Mouse (Mus musculus): ENCODE measurements around the gene Nrip1. TPM values are rescaled to one million over a fixed set of nuclear protein-coding genes. Genes with fewer than 3 reads are reported as not detected.
A peak's percentile ranks its signal among the peaks of the same experiment; 100 is the strongest.

The Nrip1 gene
- polyA plus RNA-seq, 1 experiment from 2014 or later = 32.1 TPM

DNA sequence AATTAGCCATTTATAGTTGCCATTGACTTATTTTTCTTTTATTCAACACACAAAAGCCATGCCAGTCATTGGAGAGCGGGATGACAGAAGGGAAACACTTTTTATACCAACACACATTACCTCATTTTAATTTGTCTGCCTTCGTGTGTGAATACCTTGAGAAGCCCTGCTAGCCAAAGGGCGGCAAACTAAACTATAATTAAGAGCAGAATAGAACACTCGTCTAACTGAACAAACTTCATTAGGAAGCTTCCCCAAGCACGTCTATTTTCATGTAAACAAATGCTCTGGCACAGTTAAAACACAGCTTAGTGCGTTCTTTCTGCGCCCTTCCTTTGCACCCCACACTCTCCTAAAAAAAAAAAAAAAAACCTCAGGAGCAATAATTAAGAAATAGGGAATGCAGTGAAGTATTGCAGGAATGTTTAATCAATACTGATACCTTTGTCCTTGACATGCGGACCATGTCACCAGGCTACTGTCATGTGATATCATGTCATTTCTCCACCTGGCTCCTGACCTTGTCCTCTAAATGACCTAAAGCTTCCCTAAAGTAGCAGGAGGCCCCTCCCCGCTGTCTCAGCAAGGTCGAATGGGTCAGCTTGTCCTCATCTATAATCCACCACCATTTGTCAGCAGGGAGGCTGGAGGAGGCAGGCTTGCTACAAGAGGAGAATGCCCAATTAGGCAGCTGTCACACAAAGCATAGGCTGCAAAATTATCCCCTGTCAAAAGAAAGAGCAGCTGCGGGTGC is 54.1 kb downstream of the Nrip1 start:
- peak overlapping the region; percentile 56 for H3K27ac ChIP-seq
- H3K27me3 ChIP-seq = peaks cover 11% of the 10 kb centered on the region
- WGBS = 5% methylated on average over 11 of the region's 11 CpGs
- H3K9me3 ChIP-seq = no peaks in the 10 kb centered on the region
- no peaks in the 10 kb centered on the region for H3K36me3 ChIP-seq (replicated peaks)
- peak; percentile 88 for ATAC-seq (ENCODE audit: low FRiP score)
- H3K9ac ChIP-seq = no peak overlapping the region
- no peak overlapping the region for H3K4me3 ChIP-seq (replicated peaks)
- H3K4me1 ChIP-seq = peaks cover 51% of the 10 kb centered on the region
- peak overlapping the region; percentile 34 for H3K4me2 ChIP-seq

DNA sequence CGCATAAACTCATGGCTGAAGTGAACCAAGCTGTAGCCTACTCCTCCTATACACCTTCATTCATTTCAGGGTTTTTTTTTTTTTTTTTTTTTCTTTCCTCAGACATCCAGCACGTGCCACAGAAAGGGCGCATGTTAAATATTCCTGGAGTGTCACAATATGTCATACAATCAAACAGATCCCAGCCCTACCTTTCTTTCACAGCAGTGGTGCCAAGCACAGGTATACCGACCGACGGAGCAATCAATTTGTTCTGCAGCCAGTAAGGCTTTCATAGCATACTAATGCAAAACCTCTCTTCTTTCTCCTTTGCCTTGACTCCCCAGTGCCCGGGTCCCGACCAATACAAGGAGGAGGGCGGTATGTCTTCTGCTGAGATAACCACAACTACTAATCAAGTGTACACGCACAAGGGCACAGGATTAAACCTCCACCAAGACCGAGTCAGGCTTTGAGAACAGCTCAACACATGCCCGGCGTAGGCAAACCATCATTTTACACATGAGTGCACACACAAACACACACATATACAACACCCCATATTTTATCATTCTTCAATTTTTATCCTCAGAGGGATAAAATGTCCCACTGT is 55.2 kb downstream of the Nrip1 start:
- Histone ChIP-seq H3K4me3 (replicated peaks) (no peak overlapping the region), H3K9ac (no peak overlapping the region), H3K9me3 (no peaks in the 10 kb centered on the region), H3K4me2 (no peak overlapping the region), H3K36me3 (replicated peaks) (no peaks in the 10 kb centered on the region), H3K4me1 (peaks cover 53% of the 10 kb centered on the region), H3K27ac (no peak overlapping the region), H3K27me3 (peaks cover 13% of the 10 kb centered on the region)
- peak; percentile 8; the same call in 1 of the 2 replicates for ATAC-seq (ENCODE audit: low FRiP score)
- 43% methylated on average over 13 of the region's 13 CpGs for WGBS

DNA sequence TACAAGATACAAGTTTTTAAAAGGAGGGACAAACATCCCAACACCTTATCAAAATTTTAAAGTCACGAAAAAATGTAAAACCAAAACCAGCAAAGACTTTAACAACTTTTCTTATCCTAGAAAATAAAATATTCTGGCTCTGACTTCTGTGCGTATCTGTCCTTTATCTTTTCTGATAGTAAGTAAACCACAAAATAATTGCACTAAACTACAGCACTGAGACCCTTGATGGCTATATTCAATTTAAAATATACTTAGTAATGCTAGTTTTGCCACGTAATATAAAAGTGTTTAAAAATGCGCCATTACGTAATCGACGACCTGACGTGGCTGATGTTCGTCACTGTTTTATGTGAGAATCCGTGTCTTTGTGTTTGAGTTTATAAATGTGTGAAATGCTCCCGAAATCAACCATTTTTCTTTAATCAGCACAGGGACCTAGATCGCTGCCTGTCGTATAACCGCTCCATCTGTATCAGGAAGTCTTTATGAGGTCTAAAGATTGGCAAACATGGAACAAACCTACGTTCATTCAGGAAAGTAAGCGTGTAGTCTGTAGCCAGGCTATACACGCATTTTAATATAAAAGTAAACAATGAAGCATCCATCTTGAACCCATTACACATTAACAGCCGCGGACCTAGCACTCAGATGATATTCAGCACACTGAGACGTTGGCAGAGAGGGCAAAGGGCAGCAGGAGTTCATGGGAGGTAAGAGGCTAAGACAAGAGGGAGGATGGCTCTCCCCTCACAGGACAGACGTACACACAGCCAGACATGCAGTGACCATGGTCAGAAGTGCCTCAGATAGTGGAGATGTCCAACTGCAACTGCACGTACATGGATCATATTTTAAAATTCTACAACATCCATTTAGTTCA is 56.4 kb downstream of the Nrip1 start:
- Histone ChIP-seq H3K4me1 (peaks cover 48% of the 10 kb centered on the region), H3K9me3 (no peaks in the 10 kb centered on the region), H3K4me3 (replicated peaks) (no peak overlapping the region), H3K27me3 (peaks cover 13% of the 10 kb centered on the region), H3K4me2 (no peak overlapping the region), H3K9ac (no peak overlapping the region), H3K36me3 (replicated peaks) (no peaks in the 10 kb centered on the region), H3K27ac (no peak overlapping the region)
- no peak for ATAC-seq (ENCODE audit: low FRiP score)
- WGBS = 88% methylated on average over 22 of the region's 22 CpGs

DNA sequence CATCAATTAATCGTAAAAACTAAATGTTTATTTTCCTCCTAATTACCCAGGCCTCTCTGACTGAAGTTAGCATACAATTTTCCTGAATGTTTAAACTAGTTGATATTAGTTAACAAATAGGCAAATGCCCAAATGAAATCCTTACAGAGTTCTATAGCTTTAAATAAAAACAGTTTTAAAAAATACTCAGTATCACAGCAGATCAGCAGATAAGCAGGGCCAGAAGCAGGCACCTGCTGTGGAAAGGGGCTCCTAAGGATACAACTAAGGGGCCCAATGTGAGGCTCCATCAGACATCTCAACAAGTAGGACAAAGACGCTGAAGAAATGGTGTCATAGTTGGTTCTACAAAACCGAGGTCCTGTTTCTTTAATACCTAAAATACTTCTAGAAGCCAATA is 58.0 kb downstream of the Nrip1 start:
- Histone ChIP-seq H3K27me3 (peaks cover 13% of the 10 kb centered on the region), H3K4me1 (peaks cover 33% of the 10 kb centered on the region), H3K9me3 (no peaks in the 10 kb centered on the region), H3K27ac (no peak overlapping the region), H3K9ac (no peak overlapping the region), H3K4me2 (no peak overlapping the region), H3K36me3 (replicated peaks) (no peaks in the 10 kb centered on the region), H3K4me3 (replicated peaks) (no peak overlapping the region)
- ATAC-seq (ENCODE audit: low FRiP score) = no peak
- 92% methylated on average over 3 of the region's 3 CpGs for WGBS

DNA sequence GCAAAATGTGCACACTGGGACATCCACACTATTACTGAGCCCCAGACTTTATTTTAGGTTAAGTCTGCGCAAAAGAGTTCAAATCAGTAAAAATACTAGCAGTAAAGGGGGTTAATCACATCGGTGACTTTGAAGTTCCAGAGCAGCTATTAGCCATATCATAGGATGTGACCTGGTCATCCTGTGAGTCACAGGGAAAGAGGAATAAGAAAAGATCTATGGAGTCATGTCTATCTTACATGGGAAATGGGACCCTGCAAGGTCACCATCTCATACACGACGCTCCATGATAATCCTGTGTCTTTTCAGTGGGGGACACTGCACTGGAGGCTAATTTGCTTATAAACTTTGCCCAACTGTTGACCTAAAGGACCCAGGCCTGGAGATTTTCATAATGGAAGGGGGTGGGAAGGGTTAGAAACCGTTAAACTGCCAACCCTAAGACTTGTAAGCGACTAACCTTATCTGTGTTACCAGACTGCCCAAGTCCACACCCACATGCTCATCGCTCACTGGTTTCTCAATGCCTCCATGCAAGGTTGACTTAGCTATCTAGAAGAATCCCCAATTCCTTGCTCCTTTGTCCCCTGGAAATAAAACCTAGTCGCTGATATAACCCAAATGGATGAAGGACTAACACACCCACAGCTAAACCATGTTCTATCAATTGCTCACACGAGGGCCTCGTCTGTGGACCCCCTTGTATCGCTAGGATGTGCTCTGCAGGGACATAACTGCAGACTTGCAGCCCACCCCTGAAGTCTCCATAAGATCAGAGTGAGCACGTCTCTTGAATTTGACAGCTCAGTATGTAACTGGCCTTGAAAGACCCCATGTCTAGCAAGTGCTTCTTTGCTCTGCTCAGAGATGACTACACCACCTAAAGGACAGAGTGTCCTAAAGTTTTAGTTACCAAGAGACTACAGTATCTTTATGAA is 59.3 kb downstream of the Nrip1 start:
- no peaks in the 10 kb centered on the region for H3K36me3 ChIP-seq (replicated peaks)
- ATAC-seq (ENCODE audit: low FRiP score) = no peak
- no peak overlapping the region for H3K4me2 ChIP-seq
- 92% methylated on average over 12 of the region's 12 CpGs for WGBS
- no peak overlapping the region for H3K4me3 ChIP-seq (replicated peaks)
- H3K9ac ChIP-seq = no peak overlapping the region
- H3K9me3 ChIP-seq = no peaks in the 10 kb centered on the region
- H3K27me3 ChIP-seq = peaks cover 13% of the 10 kb centered on the region
- peaks cover 23% of the 10 kb centered on the region for H3K4me1 ChIP-seq
- H3K27ac ChIP-seq = no peak overlapping the region

DNA sequence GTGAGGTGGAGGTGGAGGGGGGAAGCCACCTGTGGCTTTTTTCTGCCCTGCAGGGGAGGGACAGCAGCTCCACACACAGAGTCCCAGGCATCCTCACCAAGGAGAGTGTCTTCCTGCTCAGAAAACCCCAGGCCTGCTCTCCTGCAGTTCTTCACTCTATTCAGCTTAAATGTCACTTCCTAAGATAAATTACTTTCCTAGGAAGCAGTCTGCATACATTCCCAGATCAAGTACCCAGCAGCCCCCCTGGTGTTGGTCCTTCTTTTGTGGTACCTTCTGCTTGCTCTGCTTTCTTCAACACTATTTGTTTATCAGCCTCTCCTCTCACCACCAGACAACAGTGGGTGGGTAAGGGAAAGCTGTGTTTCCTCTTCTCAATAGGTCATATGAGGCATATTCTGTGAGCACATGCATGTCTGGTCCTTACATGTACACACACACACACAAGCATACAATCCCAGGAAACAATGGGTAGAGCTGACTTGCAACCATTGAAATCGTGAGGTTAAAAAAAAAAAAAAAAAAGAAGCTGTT is 60.7 kb downstream of the Nrip1 start:
- H3K9ac ChIP-seq = no peak overlapping the region
- no peaks in the 10 kb centered on the region for H3K36me3 ChIP-seq (replicated peaks)
- no peak overlapping the region for H3K27ac ChIP-seq
- no peaks in the 10 kb centered on the region for H3K9me3 ChIP-seq
- no peak overlapping the region for H3K4me2 ChIP-seq
- H3K4me1 ChIP-seq = 0 out of 2 replicates have a peak, but pooled peaks cover 11% of the 10 kb centered on the region
- H3K4me3 ChIP-seq (replicated peaks) = no peak overlapping the region
- no peak for ATAC-seq (ENCODE audit: low FRiP score)
- H3K27me3 ChIP-seq = peaks cover 13% of the 10 kb centered on the region
- 87% methylated on average over 1 of the region's 1 CpGs for WGBS

DNA sequence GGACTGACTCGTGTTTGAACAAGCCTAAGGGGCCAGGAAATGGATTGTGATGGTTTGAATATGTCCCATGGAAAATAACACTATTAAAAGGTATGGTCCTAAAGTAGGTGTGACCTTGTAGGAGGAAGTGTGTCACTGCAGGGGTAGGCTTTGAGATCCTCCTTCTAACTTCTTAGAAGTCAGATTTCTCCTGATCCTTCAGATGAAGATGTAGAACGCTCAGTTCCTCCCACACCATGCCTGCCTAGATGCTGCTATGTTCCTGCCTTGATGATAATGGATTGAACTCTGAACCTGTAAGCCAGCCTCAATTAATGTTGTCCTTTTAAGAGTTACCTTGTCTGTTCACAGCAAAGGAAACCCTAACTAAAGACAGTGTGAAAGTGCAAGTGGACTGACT is 62.8 kb downstream of the Nrip1 start:
- no peaks in the 10 kb centered on the region for H3K9me3 ChIP-seq
- H3K36me3 ChIP-seq (replicated peaks) = no peaks in the 10 kb centered on the region
- WGBS = 93% methylated on average over 2 of the region's 2 CpGs
- H3K9ac ChIP-seq = no peak overlapping the region
- no peak overlapping the region for H3K4me2 ChIP-seq
- 0 out of 2 replicates have a peak, but pooled peaks cover 4% of the 10 kb centered on the region for H3K27me3 ChIP-seq
- 0 out of 2 replicates have a peak, but pooled peaks cover 6% of the 10 kb centered on the region for H3K4me1 ChIP-seq
- ATAC-seq (ENCODE audit: low FRiP score) = no peak
- no peak overlapping the region for H3K27ac ChIP-seq
- no peak overlapping the region for H3K4me3 ChIP-seq (replicated peaks)

DNA sequence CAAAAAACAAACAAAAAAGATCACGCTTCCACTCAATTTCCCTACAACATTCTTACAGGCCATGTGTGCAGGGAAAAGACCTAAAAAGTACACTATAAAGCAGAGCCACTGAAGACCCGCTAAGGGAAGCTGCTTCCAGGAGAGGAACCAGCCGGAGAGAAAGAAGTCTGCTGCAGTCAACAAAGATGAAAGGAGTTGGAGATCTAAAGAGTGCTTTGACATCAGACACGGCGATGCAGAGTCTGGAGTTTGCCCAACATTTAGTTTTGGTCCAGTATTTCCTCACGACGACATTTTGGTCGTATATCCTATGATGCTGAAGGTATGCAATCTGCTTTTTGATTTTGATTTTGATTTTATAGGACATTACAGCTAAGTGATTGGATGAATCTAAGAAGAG is 63.3 kb downstream of the Nrip1 start:
- no peaks in the 10 kb centered on the region for H3K36me3 ChIP-seq (replicated peaks)

DNA sequence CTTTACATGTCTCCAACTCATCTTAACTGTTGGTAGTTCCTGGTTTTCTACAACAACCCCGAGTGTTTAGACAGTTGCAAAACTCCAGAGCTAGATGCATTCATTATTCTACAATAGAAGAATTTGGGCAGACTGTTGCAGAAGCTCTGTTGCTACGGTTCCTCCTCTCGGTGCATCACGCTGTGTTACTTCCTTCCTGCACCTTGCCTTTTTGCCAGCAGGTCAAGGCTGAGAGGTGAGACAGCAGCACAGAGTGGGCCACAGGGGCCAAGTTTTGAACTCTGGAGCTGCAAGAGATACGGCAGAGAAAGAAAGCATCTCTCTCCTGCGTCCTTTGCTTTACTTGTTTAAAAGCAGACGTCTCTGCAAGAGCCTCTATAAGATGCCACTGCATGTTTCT is 64.3 kb downstream of the Nrip1 start:
- no peak for ATAC-seq (ENCODE audit: low FRiP score)
- WGBS = 87% methylated on average over 7 of the region's 7 CpGs

More for the DNA sequence above, 63.3 kb downstream of the Nrip1 start:
- no peaks in the 10 kb centered on the region for H3K9me3 ChIP-seq
- 85% methylated on average over 8 of the region's 8 CpGs for WGBS
- ATAC-seq (ENCODE audit: low FRiP score) = no peak
- H3K27ac ChIP-seq = no peak overlapping the region
- no peak overlapping the region for H3K9ac ChIP-seq
- no peak overlapping the region for H3K4me3 ChIP-seq (replicated peaks)
- 0 out of 2 replicates have a peak, but pooled peaks cover 4% of the 10 kb centered on the region for H3K27me3 ChIP-seq
- no peak overlapping the region for H3K4me2 ChIP-seq
- H3K4me1 ChIP-seq = 0 out of 2 replicates have a peak, but pooled peaks cover 6% of the 10 kb centered on the region

DNA sequence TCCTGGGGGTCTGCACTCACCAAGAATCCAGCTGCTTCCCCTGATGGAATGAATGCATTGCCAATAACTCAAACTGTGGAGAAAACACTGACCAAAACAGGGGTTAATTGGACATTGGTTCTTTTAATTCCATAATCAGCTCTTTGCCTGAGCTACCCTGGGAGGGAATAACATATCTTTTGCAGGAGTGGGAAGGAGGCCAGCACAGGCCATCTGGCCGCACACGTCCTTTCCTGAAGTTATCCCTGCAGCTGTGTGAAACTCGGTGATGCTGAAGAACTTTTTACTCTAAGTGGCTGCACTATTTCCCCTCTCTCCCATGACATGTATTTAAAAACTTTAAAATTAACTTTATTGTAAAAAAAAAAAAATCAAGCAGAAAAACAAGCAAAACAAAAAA is 66.6 kb downstream of the Nrip1 start:
- H3K9me3 ChIP-seq = no peaks in the 10 kb centered on the region
- H3K9ac ChIP-seq = no peak overlapping the region
- H3K27ac ChIP-seq = no peak overlapping the region
- H3K4me1 ChIP-seq = 0 out of 2 replicates have a peak, but pooled peaks cover 3% of the 10 kb centered on the region
- H3K36me3 ChIP-seq (replicated peaks) = no peaks in the 10 kb centered on the region
- H3K4me3 ChIP-seq (replicated peaks) = no peak overlapping the region
- H3K4me2 ChIP-seq = no peak overlapping the region
- no peak for ATAC-seq (ENCODE audit: low FRiP score)
- WGBS = 65% methylated on average over 3 of the region's 3 CpGs
- H3K27me3 ChIP-seq = no peaks in the 10 kb centered on the region

More for the DNA sequence above, 64.3 kb downstream of the Nrip1 start:
- H3K27ac ChIP-seq = no peak overlapping the region
- H3K9me3 ChIP-seq = no peaks in the 10 kb centered on the region
- H3K27me3 ChIP-seq = no peaks in the 10 kb centered on the region
- 0 out of 2 replicates have a peak, but pooled peaks cover 6% of the 10 kb centered on the region for H3K4me1 ChIP-seq
- H3K4me3 ChIP-seq (replicated peaks) = no peak overlapping the region
- no peak overlapping the region for H3K4me2 ChIP-seq
- H3K36me3 ChIP-seq (replicated peaks) = no peaks in the 10 kb centered on the region
- no peak overlapping the region for H3K9ac ChIP-seq

DNA sequence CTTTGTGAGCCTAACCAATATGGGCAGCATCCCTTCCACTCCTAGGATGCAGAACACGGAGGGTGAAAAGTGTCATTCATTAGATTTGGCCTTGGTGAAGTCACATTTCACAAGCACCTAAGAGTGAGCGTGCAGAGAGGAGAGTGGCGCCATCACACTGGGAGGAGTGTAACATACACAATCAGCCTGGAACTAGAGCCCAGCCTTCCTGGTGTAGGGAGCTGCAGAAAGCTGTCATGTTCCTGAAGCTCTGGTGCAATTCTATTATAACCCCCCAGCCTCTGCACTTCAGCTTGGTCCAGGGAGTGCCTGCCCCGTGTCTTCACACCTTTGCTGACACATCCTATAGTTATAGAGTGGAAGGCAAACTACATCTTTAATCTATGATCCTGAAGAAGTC is 67.2 kb downstream of the Nrip1 start:
- H3K27me3 ChIP-seq = no peaks in the 10 kb centered on the region
- H3K4me3 ChIP-seq (replicated peaks) = no peak overlapping the region
- H3K9me3 ChIP-seq = no peaks in the 10 kb centered on the region
- peaks cover 7% of the 10 kb centered on the region; the same call in 1 of the 2 replicates for H3K4me1 ChIP-seq
- H3K36me3 ChIP-seq (replicated peaks) = no peaks in the 10 kb centered on the region
- 90% methylated on average over 4 of the region's 4 CpGs for WGBS
- H3K9ac ChIP-seq = no peak overlapping the region
- no peak overlapping the region for H3K27ac ChIP-seq
- H3K4me2 ChIP-seq = no peak overlapping the region
- no peak for ATAC-seq (ENCODE audit: low FRiP score)

Data from forebrain, embryonic 12.5 days (tissue).